Mouse (Mus musculus) small intestine, adult 2 months (tissue): Measurements from ENCODE around the gene Gm43064.

Experiments
- CTCF ChIP-seq: fragments of 200-500 bp; IDR thresholded peaks from 2 replicates; pipeline ENCODE4 v1.5.1; 2012; ENCODE audit warnings: low read depth, mild to moderate bottlenecking, control low read depth, inconsistent platforms, low read length, moderate library complexity, mixed read lengths; ENCODE audit not compliant: insufficient replicate concordance, insufficient read length; ENCODE audit errors: extremely low read depth
- POLR2A ChIP-seq: fragments of 200-500 bp; IDR thresholded peaks from 2 replicates; pipeline ENCODE4 v1.6.1; 2012; ENCODE audit warnings: low read depth, mild to moderate bottlenecking, control low read depth, inconsistent platforms, low read length, moderate library complexity

- TF ChIP-seq POLR2A (no peak), CTCF (no peak)
Measured at GRCm38 (mm10) chr3:103829036-103829435, 19.7 kb downstream of the Gm43064 start.
